Mouse (Mus musculus) urinary bladder, adult 2 months (tissue): ENCODE results near the gene Prg2. TPM values are rescaled to one million over a fixed set of nuclear protein-coding genes. Genes with fewer than 3 reads are reported as not detected.

ENCODE experiments used
- DNase-seq: peaks from one replicate; pipeline ENCODE4 v3.0.0; 2022; ENCODE audit warnings: low spot score
- polyA plus RNA-seq: library from polyadenylated mRNA; depleted of rRNA; stranded (reverse); fragments of >200 nt; gene quantifications from 2 replicates; pipeline ENCODE4 v1.2.3, GENCODE M21; 2012; rRNA removed

The Prg2 gene
- polyA plus RNA-seq, 1 experiment, result 0.33 TPM

GRCm38 (mm10) chr2:85029897-85030296, 49.6 kb downstream of the Prg2 start:
- no peak for DNase-seq

GRCm38 (mm10) chr2:85030989-85031388, 50.7 kb downstream of the Prg2 start:
- DNase-seq, result no peak

GRCm38 (mm10) chr2:85033121-85033520, 52.9 kb downstream of the Prg2 start:
- no peak for DNase-seq

Other genes with a start within 250 kb of the Prg2 start
- gene Ypel4, start 246.4 kb upstream of the Prg2 start, polyA plus RNA-seq, result 17.0 and 17.5 TPM in 2 replicates
- 3.1 and 3.2 TPM in 2 replicates for gene Gm19426, start 236.8 kb upstream of the Prg2 start, polyA plus RNA-seq
- gene Serping1, start 205.0 kb upstream of the Prg2 start, polyA plus RNA-seq, result 711 and 879 TPM in 2 replicates
- 36.2 and 36.3 TPM in 2 replicates for gene Ube2l6, start 181.6 kb upstream of the Prg2 start, polyA plus RNA-seq
- gene Smtnl1, start 157.8 kb upstream of the Prg2 start, polyA plus RNA-seq, result not detected in 2 replicates
- gene Timm10, start 153.5 kb upstream of the Prg2 start, polyA plus RNA-seq, result 35.0 and 47.5 TPM in 2 replicates
- 11.4 and 12.6 TPM in 2 replicates for gene Slc43a1, start 141.6 kb upstream of the Prg2 start, polyA plus RNA-seq
- gene Rtn4rl2, start 93.8 kb upstream of the Prg2 start, polyA plus RNA-seq, result 1.4 and 1.6 TPM in 2 replicates
- 116 and 142 TPM in 2 replicates for gene Slc43a3, start 43.9 kb upstream of the Prg2 start, polyA plus RNA-seq
- gene Prg3, start 7.8 kb downstream of the Prg2 start, polyA plus RNA-seq, result not detected in 2 replicates
- 81.0 and 88.4 TPM in 2 replicates for gene Ssrp1, start 56.8 kb downstream of the Prg2 start, polyA plus RNA-seq
- 0.60 and 0.87 TPM in 2 replicates for gene P2rx3, start 57.0 kb downstream of the Prg2 start, polyA plus RNA-seq
- 53.7 and 71.5 TPM in 2 replicates for gene Tnks1bp1, start 67.6 kb downstream of the Prg2 start, polyA plus RNA-seq
- gene Aplnr, start 155.8 kb downstream of the Prg2 start, polyA plus RNA-seq, result 7.3 and 9.6 TPM in 2 replicates
- 4.3 and 5.1 TPM in 2 replicates for gene Lrrc55, start 216.7 kb downstream of the Prg2 start, polyA plus RNA-seq